Mouse (Mus musculus) ES-E14 (cell line): ENCODE results near the gene Tmem179b. TPM values are rescaled to one million over a fixed set of nuclear protein-coding genes. Genes with fewer than 3 reads are reported as not detected.

Experiments
- DNase-seq: peaks from one replicate; pipeline ENCODE4 v3.0.0-alpha.2; 2013; ENCODE audit warnings: low read depth, low spot score
- H3K27ac ChIP-seq: 2 replicates; pipeline ENCODE4 v1.5.1; 2012; ENCODE audit warnings: low read depth, mild to moderate bottlenecking, low read length, moderate library complexity, mixed read lengths; ENCODE audit not compliant: poor library complexity, insufficient read depth, severe bottlenecking
- H3K36me3 ChIP-seq: 2 replicates; pipeline ENCODE4 v1.6.1; 2012; ENCODE audit warnings: mild to moderate bottlenecking, low read length, moderate library complexity, mixed read lengths; ENCODE audit not compliant: control insufficient read depth, poor library complexity, insufficient read depth, severe bottlenecking
- H3K4me1 ChIP-seq, 2 experiments: fragments of 150-350 bp in 1 of 2; sonication (generic) in 1 of 2; 2 replicates each; pipeline ENCODE4 v1.6.1; 2012; ENCODE audit warnings: low read length in 2 of 2, mild to moderate bottlenecking in 1 of 2, mixed read lengths in 1 of 2; ENCODE audit not compliant: control insufficient read depth in 2 of 2, insufficient read depth in 2 of 2, poor library complexity in 1 of 2
- H3K4me3 ChIP-seq, 2 experiments: fragments of 150-350 bp in 1 of 2; sonication (generic) in 1 of 2; 2 replicates each; pipeline ENCODE4 v1.5.1; 2012; ENCODE audit warnings: low read length in 2 of 2, low read depth in 1 of 2, mild to moderate bottlenecking in 1 of 2, mixed read lengths in 1 of 2; ENCODE audit not compliant: insufficient read depth in 1 of 2, poor library complexity in 1 of 2, severe bottlenecking in 1 of 2
- H3K9ac ChIP-seq: 2 replicates; pipeline ENCODE4 v1.6.1; 2012; ENCODE audit warnings: low read depth, mild to moderate bottlenecking, low read length, mixed read lengths; ENCODE audit not compliant: poor library complexity, insufficient read depth, severe bottlenecking
- H3K9me3 ChIP-seq: fragments of 150-350 bp; sonication (generic); 2 replicates; pipeline ENCODE4 v1.6.1; 2012; ENCODE audit warnings: low read depth, mild to moderate bottlenecking, low read length; ENCODE audit not compliant: control insufficient read depth, insufficient read depth
- CHD2 ChIP-seq: IDR thresholded peaks from 2 replicates; pipeline ENCODE4 v1.6.1; 2014; ENCODE audit warnings: mild to moderate bottlenecking, low read depth, low read length, inconsistent platforms
- HCFC1 ChIP-seq: IDR thresholded peaks from 2 replicates; pipeline ENCODE4 v1.6.1; 2012; ENCODE audit warnings: low read length, inconsistent platforms, borderline replicate concordance; ENCODE audit not compliant: insufficient read depth
- MAFK ChIP-seq: IDR thresholded peaks from 2 replicates; pipeline ENCODE4 v1.6.1; 2014; ENCODE audit warnings: mild to moderate bottlenecking, low read depth, low read length, inconsistent platforms; ENCODE audit not compliant: insufficient read depth
- ZC3H11A ChIP-seq: IDR thresholded peaks from 2 replicates; pipeline ENCODE4 v1.6.1; 2012; ENCODE audit warnings: low read depth, mild to moderate bottlenecking, inconsistent platforms, low read length, borderline replicate concordance
- ZNF384 ChIP-seq: IDR thresholded peaks from 2 replicates; pipeline ENCODE4 v1.6.1; 2012; ENCODE audit warnings: low read depth, low read length, inconsistent platforms
- in situ Hi-C, 2 experiments: fragments of 600-800 bp; cut with MboI; formaldehyde crosslinking; loops; one replicate each; pipeline ENCODE4 v1.15.1; 2025; ENCODE audit warnings: low sequenced_read_pairs in 2 of 2, inconsistent platforms in 1 of 2; ENCODE audit not compliant: unreplicated experiment in 2 of 2
- total RNA-seq: library from RNA; depleted of rRNA; stranded (reverse); fragments of 300-350 nt; gene quantifications from 2 replicates; pipeline ENCODE4 v1.2.3, GENCODE M21; 2012

The Tmem179b gene
- total RNA-seq, 1 experiment = 45.9 TPM

DNA sequence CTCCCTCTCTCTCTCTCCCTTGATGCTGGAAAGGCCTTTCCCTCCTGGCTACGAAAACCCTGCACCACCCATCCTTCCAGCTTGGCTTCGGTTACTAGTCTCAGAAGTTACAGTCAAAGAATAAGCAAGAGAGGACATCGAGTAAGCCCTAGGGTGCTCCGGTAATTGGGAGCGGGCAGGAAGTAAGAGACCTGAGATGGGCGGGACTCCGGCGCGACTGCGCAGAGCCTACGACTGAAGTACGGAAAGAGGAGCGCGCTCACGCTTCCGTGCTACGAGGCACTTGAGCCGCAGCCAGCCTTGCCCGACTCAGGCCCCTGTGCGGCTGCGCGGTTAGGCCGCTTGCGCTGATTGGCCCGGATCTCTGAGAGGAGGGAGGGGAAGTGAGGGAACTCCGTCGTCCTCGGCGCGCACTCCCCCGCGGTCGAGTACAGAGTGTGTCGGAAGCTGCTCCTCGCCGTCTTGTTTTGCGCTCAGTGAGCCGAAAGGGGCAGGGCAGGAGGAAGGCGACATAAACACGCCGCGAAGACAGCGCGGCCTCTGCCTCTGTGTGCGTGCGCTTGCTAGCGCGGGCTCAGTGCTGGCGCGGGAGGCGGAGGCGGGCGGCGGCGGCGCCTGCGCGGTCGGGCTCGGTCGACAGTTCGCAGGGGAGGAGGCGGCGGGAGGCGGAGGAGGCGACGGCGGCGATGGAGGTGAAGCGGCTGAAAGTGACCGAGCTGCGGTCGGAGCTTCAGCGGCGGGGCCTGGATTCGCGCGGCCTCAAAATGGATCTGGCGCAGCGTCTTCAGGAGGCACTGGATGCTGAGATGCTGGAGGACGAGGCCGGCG is 45.5 kb upstream of the Tmem179b start, which contains the start of gene Hnrnpul2:
TSS of gene Hnrnpul2 (plus strand) at position 415 of the 828 bp plus-strand sequence.
- Histone ChIP-seq H3K4me1 (peaks cover 1 to 9% of the 10 kb centered on the region in 2 experiments; a peak in 2 of 4 replicates), H3K36me3 (peaks cover 23% of the 10 kb centered on the region)
- in situ Hi-C loops = no loop called here

DNA sequence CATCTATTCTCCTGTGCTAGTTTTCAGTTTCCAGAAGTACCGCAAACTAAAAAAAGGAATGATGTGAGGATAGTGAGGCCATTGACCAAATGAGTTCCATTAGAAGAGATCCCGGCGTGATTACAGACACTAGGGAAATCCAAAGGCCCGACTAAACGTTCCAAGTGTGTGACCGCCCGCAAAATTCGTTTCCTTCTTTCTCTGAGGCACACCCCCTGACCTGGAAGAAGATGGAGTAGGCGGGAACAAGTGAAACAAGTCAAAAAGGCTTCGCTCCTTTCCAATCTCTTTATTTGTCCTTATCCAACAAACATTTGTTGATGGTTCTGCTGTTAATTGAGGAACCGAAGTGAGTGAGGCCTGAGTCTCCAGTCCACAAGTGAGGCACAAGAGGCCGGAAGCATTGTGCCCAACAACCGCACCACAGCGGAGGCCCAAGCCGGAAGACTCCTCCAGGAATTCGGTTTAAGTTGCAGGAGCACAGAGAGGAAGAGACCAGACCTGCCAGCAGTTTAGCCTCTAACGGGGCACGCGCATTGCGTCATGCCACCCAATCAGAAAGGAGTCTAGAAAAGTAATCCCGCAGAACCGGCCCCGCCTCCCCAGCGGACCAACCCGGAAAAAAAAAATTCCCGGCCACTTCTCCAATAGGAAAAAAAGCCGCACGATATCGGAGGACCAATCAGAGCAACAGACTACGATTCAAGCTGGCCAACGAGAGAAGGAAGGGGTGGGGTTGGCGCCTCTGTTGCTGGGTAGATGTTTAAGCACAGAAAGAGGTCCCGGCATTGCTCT is 44.7 kb upstream of the Tmem179b start, which contains the start of gene Ttc9c:
TSS of gene Ttc9c (minus strand) at position 533 of the 795 bp plus-strand sequence.
- Histone ChIP-seq H3K9me3 (no peaks in the 10 kb centered on the region), H3K36me3 (peaks cover 22% of the 10 kb centered on the region), H3K27ac (peak within 1 kb of the TSS; percentile 97), H3K9ac (peak within 1 kb of the TSS; percentile 95), H3K4me3 (peak within 1 kb of the TSS; percentile 76 to 89), H3K4me1 (peaks cover 0 to 9% of the 10 kb centered on the region in 2 experiments; a peak in 1 of 4 replicates)
- peak; percentile 53; the same call in 1 of the 2 replicates for TF ChIP-seq HCFC1
- TF ChIP-seq ZNF384 = peak; percentile 94
- TF ChIP-seq MAFK = no peak
- peak; percentile 87 for TF ChIP-seq CHD2
- DNase-seq = peak; percentile 99
- in situ Hi-C loops = no loop called here

More for the DNA sequence above, 45.5 kb upstream of the Tmem179b start, which contains the start of gene Hnrnpul2:
- Histone ChIP-seq H3K9ac (peak within 1 kb of the TSS; percentile 95), H3K27ac (peak within 1 kb of the TSS; percentile 97), H3K4me3 (peak within 1 kb of the TSS; percentile 76 to 89), H3K9me3 (no peaks in the 10 kb centered on the region)
- no peak for TF ChIP-seq MAFK
- DNase-seq = peak; percentile 95

- no peak for DNase-seq
- peaks cover 0 to 9% of the 10 kb centered on the region in 2 experiments; a peak in 1 of 4 replicates for H3K4me1 ChIP-seq
- H3K4me3 ChIP-seq = peak overlapping the region; percentile 70 to 76
- H3K27ac ChIP-seq = peak overlapping the region; percentile 80; the same call in 1 of the 2 replicates
- peak overlapping the region; percentile 95 for H3K9ac ChIP-seq
- in situ Hi-C loops = no loop called here
- no peaks in the 10 kb centered on the region for H3K9me3 ChIP-seq
- no peak for TF ChIP-seq CHD2
- TF ChIP-seq ZNF384 = no peak
- no peak for TF ChIP-seq ZC3H11A
- no peak for TF ChIP-seq MAFK
- TF ChIP-seq HCFC1 = no peak
- H3K36me3 ChIP-seq = peaks cover 23% of the 10 kb centered on the region
Observed at GRCm38 (mm10) chr19:8818301-8818798, 44.1 kb upstream of the Tmem179b start.

GRCm38 (mm10) chr19:8817001-8817400 is 42.7 kb upstream of the Tmem179b start:
- no peaks in the 10 kb centered on the region for H3K9me3 ChIP-seq
- no peak overlapping the region; the same call in none of the 2 replicates for H3K9ac ChIP-seq
- H3K36me3 ChIP-seq = peaks cover 16% of the 10 kb centered on the region
- no peak for TF ChIP-seq CHD2
- in situ Hi-C loops = no loop called here
- no peak overlapping the region for H3K4me3 ChIP-seq
- H3K4me1 ChIP-seq = peaks cover 0 to 9% of the 10 kb centered on the region in 2 experiments; a peak in 1 of 4 replicates
- no peak overlapping the region for H3K27ac ChIP-seq
- DNase-seq = no peak
